Mouse (Mus musculus) spleen, adult 2 months (tissue): Measurements from ENCODE around the gene Ect2l. TPM values are rescaled to one million over a fixed set of nuclear protein-coding genes. Genes with fewer than 3 reads are reported as not detected.

ENCODE experiments used
- DNase-seq, 2 experiments: peaks; one replicate each; pipeline versions ENCODE4 v3.0.0 to v3.0.0-alpha.2; 2012 to 2021; ENCODE audit warnings: low spot score in 2 of 2, low read depth in 1 of 2
- H3K27ac ChIP-seq: fragments of 200-500 bp; 2 replicates; pipeline ENCODE4 v1.5.1; 2012; ENCODE audit warnings: low read length, inconsistent platforms; ENCODE audit not compliant: insufficient read depth
- H3K27me3 ChIP-seq: fragments of 200-500 bp; 2 replicates; pipeline ENCODE4 v1.6.1; 2012; ENCODE audit warnings: mild to moderate bottlenecking, moderate library complexity, low read length, inconsistent platforms; ENCODE audit not compliant: control insufficient read depth, insufficient read depth
- H3K36me3 ChIP-seq: fragments of 200-500 bp; 2 replicates; pipeline ENCODE4 v1.6.1; 2012; ENCODE audit warnings: mild to moderate bottlenecking, low read length, inconsistent platforms; ENCODE audit not compliant: control insufficient read depth, insufficient read depth
- H3K4me1 ChIP-seq: fragments of 200-500 bp; 2 replicates; pipeline ENCODE4 v1.6.1; 2011; ENCODE audit warnings: inconsistent platforms; ENCODE audit not compliant: control insufficient read depth, insufficient read depth, insufficient read length
- H3K4me3 ChIP-seq: fragments of 200-500 bp; 2 replicates; pipeline ENCODE4 v1.5.1; 2011; ENCODE audit warnings: mild to moderate bottlenecking, inconsistent platforms; ENCODE audit not compliant: insufficient read depth, insufficient read length; ENCODE audit errors: extremely low read depth
- CTCF ChIP-seq: fragments of 200-500 bp; IDR thresholded peaks from 2 replicates; pipeline ENCODE4 v1.5.1; 2011; ENCODE audit warnings: mild to moderate bottlenecking, inconsistent platforms; ENCODE audit not compliant: insufficient read depth, insufficient read length, insufficient replicate concordance; ENCODE audit errors: extremely low read depth
- POLR2A ChIP-seq: fragments of 200-500 bp; IDR thresholded peaks from 2 replicates; pipeline ENCODE4 v1.6.1; 2011; ENCODE audit warnings: low read depth, low read length, inconsistent platforms
- whole genome bisulfite sequencing: fragments of 180-500 bp; shearing (Covaris S2); methylation state at CpG from one replicate; pipeline ENCODE4 v1.1.7; 2018; 5-methylcytosine and 5-hydroxymethylcytosine counted together
- polyA plus RNA-seq: library from polyadenylated mRNA; depleted of rRNA; stranded (reverse); fragments of >200 nt; gene quantifications from 2 replicates; pipeline ENCODE4 v1.2.3, GENCODE M21; 2012; rRNA removed

Gene Ect2l
- polyA plus RNA-seq, 1 experiment = not detected

DNA sequence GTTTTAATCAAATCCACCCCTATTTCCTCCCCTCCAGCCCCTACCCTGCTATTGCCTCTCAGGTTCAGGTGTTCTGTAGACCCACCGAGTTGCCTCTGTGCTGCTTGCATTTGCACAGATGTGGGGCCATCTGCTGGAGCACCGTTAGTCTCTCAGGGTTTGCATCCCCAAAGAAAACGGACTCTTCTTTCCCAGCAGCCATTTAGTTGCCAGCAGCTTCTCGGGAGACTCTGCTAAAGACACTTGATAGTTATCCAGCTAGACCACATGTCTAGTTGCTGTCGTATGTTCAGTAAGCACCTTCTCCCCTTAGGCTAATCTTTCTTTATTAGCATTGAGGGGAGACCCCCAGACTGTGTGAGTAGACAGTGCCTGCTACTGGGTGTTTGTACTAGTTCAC lies 108.5 kb downstream of the Ect2l start:
- WGBS = 83% methylated on average over 5 of the region's 5 CpGs
- Histone ChIP-seq H3K27me3 (no peaks in the 10 kb centered on the region), H3K4me1 (no peaks in the 10 kb centered on the region), H3K27ac (no peak overlapping the region), H3K4me3 (no peak overlapping the region), H3K36me3 (peaks cover 9% of the 10 kb centered on the region)
- TF ChIP-seq POLR2A (no peak), CTCF (no peak)
- no peak for DNase-seq

DNA sequence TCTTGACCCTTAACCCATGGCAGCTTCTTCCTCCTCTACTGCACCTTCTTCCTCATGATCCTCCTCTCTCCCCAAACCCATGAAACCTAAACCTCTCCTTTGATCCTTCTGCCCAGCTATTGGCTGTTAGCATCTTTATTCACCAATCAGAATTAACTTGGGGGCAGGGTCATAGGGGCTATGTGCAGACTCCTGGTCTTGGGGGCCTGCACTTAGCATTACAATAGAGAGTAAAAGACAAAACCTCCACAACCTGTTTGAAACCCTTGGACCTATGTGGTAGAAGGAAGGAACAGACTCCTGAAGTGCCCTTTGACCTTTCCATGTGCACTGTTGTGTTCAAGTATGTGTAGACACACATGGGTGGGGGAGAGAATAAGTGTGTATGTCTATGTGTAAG lies 120.0 kb downstream of the Ect2l start:
- no peak for DNase-seq
- Histone ChIP-seq H3K4me3 (no peak overlapping the region), H3K36me3 (peaks cover 14% of the 10 kb centered on the region), H3K27ac (no peak overlapping the region), H3K4me1 (no peaks in the 10 kb centered on the region), H3K27me3 (no peaks in the 10 kb centered on the region)
- no peak for TF ChIP-seq POLR2A

DNA sequence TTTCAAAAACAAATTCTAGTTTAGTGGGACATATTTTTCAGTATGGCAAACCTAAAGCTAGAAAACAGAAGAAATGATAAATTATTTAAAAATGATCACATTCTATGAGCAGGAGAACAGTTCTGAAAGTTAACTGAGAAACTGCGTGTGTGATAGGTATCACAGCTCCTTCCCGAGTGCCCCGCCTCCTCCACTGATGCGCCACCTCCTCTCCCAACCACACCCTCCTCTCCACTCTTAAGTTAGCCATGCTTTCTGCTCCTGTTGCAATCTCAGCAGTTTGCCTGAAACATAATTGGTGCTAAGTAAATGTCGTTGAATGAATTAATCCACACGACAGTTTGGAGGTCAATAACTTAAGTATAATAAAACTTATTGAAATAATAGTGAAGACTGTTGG lies 127.9 kb downstream of the Ect2l start:
- TF ChIP-seq POLR2A (no peak), CTCF (no peak)
- no peak for DNase-seq
- WGBS = 93% methylated on average over 6 of the region's 6 CpGs
- Histone ChIP-seq H3K4me1 (no peaks in the 10 kb centered on the region; the same call in 1 of the 2 replicates), H3K27ac (no peak overlapping the region), H3K4me3 (no peak overlapping the region), H3K36me3 (no peaks in the 10 kb centered on the region), H3K27me3 (no peaks in the 10 kb centered on the region)

DNA sequence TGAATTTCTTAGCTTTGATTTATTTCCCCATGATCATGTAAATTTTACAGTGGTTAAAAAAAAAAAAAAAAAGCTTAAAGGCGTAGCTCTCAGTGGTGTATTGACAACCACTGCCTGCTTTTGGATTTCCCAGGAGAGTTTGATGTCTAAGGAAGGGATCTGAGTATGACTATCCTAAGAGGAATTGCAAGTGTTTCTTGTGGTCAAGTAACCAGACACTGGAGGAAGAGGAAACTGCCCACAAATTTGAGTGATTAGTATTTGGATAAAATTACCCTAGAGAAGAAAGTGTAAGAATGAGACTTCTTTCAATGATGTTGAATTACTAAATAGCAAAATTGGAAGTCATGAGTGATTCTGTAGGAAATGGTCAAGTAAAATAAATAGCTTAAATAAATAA lies 129.2 kb downstream of the Ect2l start:
- TF ChIP-seq CTCF = no peak
- no peak for TF ChIP-seq POLR2A
- H3K4me1 ChIP-seq = no peaks in the 10 kb centered on the region; the same call in 1 of the 2 replicates
- DNase-seq = no peak
- H3K4me3 ChIP-seq = no peak overlapping the region
- H3K27me3 ChIP-seq = no peaks in the 10 kb centered on the region
- no peak overlapping the region for H3K27ac ChIP-seq
- 65% methylated on average over 1 of the region's 1 CpGs for WGBS
- H3K36me3 ChIP-seq = no peaks in the 10 kb centered on the region

Other genes starting within 250 kb of the Ect2l start
- gene Abracl, start 187.6 kb downstream of the Ect2l start, polyA plus RNA-seq = 3.5 and 3.7 TPM in 2 replicates
- gene Reps1, start 155.0 kb downstream of the Ect2l start, polyA plus RNA-seq = 33.3 and 43.7 TPM in 2 replicates
- gene Ccdc28a, start 24.1 kb upstream of the Ect2l start, polyA plus RNA-seq = 14.3 and 18.1 TPM in 2 replicates
- 0.74 and 0.99 TPM in 2 replicates for gene Nhsl1, start 108.1 kb upstream of the Ect2l start, polyA plus RNA-seq